ENCODE assay signal across 8 mouse cellular contexts in genomic region chr3:108296220-108297049, GRCm38 (mm10). TPM values are rescaled to one million over a fixed set of nuclear protein-coding genes. Genes with fewer than 3 reads are reported as not detected.
DNase-seq lines count a peak whose midpoint lies in the region; ATAC-seq and TF ChIP-seq lines count a peak whose summit lies in the region.

No protein-coding gene starts in this region.

- peak; percentile 49 for ATAC-seq in Patski
- peak; percentile 58; the same call in 1 of the 2 replicates for ATAC-seq in intestine, postnatal 0 days
- peak; percentile 84 for ATAC-seq in liver, embryonic 13.5 days (ENCODE audit: low read depth)
- ATAC-seq in neural tube, embryonic 12.5 days (ENCODE audit: low FRiP score, low read depth) = peak; percentile 77

- H3K4me2 ChIP-seq in intestine, postnatal 0 days (replicated peaks; ENCODE audit: low read depth) = peak overlapping the region; percentile 54
- H3K4me2 ChIP-seq in liver, embryonic 13.5 days = peak overlapping the region; percentile 68
- H3K4me2 ChIP-seq in neural tube, embryonic 12.5 days (replicated peaks) = peak overlapping the region; percentile 49

- no peak overlapping the region; the same call in 1 of the 2 replicates for H3K27ac ChIP-seq in intestine, postnatal 0 days (ENCODE audit: low read depth, low read length)
- peak overlapping the region; percentile 81 for H3K27ac ChIP-seq in liver, embryonic 13.5 days
- peak overlapping the region; percentile 37; the same call in 1 of the 2 replicates for H3K27ac ChIP-seq in neural tube, embryonic 12.5 days

- in situ Hi-C loops in Patski (cut with MboI; ENCODE audit: low pct_unique_long_range_greater_than_20kb) = no loop called here

- POLR2A ChIA-PET in Patski (lab: Charles Lee) = interaction anchor here (1.2 kb wide), 1 partner anchor 12 kb away, joined by 3 read pairs; no protein-coding TSS in a partner anchor

- 21% methylated on average over 14 of the region's 14 CpGs for WGBS in intestine, postnatal 0 days
- 11% methylated on average over 14 of the region's 14 CpGs for WGBS in liver, embryonic 13.5 days (ENCODE audit: insufficient replicate concordance)
- WGBS in neural tube, embryonic 12.5 days = 20% methylated on average over 14 of the region's 14 CpGs

- no peak overlapping the region for H3K4me3 ChIP-seq in intestine, postnatal 0 days (ENCODE audit: low read depth, low read length)
- peak overlapping the region; percentile 33 for H3K4me3 ChIP-seq in liver, embryonic 13.5 days (replicated peaks)
- H3K4me3 ChIP-seq in neural tube, embryonic 12.5 days = no peak overlapping the region

- no peak for TF ChIP-seq CTCF in Patski (IDR thresholded peaks at IDR 0.05)
- TF ChIP-seq CTCF in intestine, postnatal 0 days (IDR thresholded peaks at IDR 0.05; ENCODE audit: low read depth) = no peak

- CTCF ChIA-PET in Patski (lab: Charles Lee) = interaction anchor here (1.1 to 2.8 kb wide), 6 partner anchors 10 to 93 kb away, joined by 3 to 14 read pairs (median 4); no protein-coding TSS in a partner anchor

- H3K9ac ChIP-seq in intestine, postnatal 0 days (ENCODE audit: low read depth, low read length) = no peak overlapping the region
- H3K9ac ChIP-seq in liver, embryonic 13.5 days = peak overlapping the region; percentile 58
- peak overlapping the region; percentile 9; the same call in 1 of the 2 replicates for H3K9ac ChIP-seq in neural tube, embryonic 12.5 days

- DNase-seq in 416B (ENCODE audit: low read depth) (peak; percentile 87), Patski (ENCODE audit: low read depth, low spot score) (peak; percentile 41)
- peak; percentile 31 for DNase-seq in embryo, embryonic 11.5 days (ENCODE audit: low read depth, low spot score)
- peak; percentile 97 for DNase-seq in heart, adult 11 months
- peak; percentile 63 for DNase-seq in liver, embryonic 13.5 days
- DNase-seq in layer of hippocampus, postnatal 14 days (ENCODE audit: low spot score in 2 of 2) = no peak

- H3K36me3 ChIP-seq in intestine, postnatal 0 days (ENCODE audit: control insufficient read depth, insufficient read depth) = no peaks in the 10 kb centered on the region
- H3K36me3 ChIP-seq in liver, embryonic 13.5 days = no peaks in the 10 kb centered on the region
- no peaks in the 10 kb centered on the region; the same call in 1 of the 2 replicates for H3K36me3 ChIP-seq in neural tube, embryonic 12.5 days

- H3K27me3 ChIP-seq in Patski = no peaks in the 10 kb centered on the region
- no peaks in the 10 kb centered on the region for H3K27me3 ChIP-seq in intestine, postnatal 0 days (replicated peaks; ENCODE audit: control insufficient read depth, insufficient read depth, low read length)
- no peaks in the 10 kb centered on the region for H3K27me3 ChIP-seq in liver, embryonic 13.5 days
- no peaks in the 10 kb centered on the region for H3K27me3 ChIP-seq in neural tube, embryonic 12.5 days (replicated peaks)

- H3K4me1 ChIP-seq in intestine, postnatal 0 days (replicated peaks; ENCODE audit: control insufficient read depth, insufficient read depth, low read length) = peaks cover 7% of the 10 kb centered on the region; the same call in 1 of the 2 replicates
- peaks cover 64% of the 10 kb centered on the region for H3K4me1 ChIP-seq in liver, embryonic 13.5 days (replicated peaks)
- peaks cover 39% of the 10 kb centered on the region for H3K4me1 ChIP-seq in neural tube, embryonic 12.5 days

- no peaks in the 10 kb centered on the region for H3K9me3 ChIP-seq in intestine, postnatal 0 days (ENCODE audit: control insufficient read depth)
- H3K9me3 ChIP-seq in liver, embryonic 13.5 days (replicated peaks) = no peaks in the 10 kb centered on the region
- no peaks in the 10 kb centered on the region for H3K9me3 ChIP-seq in neural tube, embryonic 12.5 days

RNA-seq across cellular contexts. Expression of gene Sort1, which starts 12.6 kb away (rescaled TPM):
- 125 TPM for polyA plus RNA-seq in Patski (2021)
- 4.6 and 5.2 TPM in 2 replicates for polyA plus RNA-seq in intestine, postnatal 0 days (2015; fragmentation: Nextera tagmentation; extraction: Ambion mirVana)
- polyA plus RNA-seq in liver, embryonic 13.5 days (2015; fragmentation: Nextera tagmentation; extraction: Ambion mirVana) = 2.6 and 2.8 TPM in 2 replicates
- 29.0 and 32.7 TPM in 2 replicates for polyA plus RNA-seq in neural tube, embryonic 12.5 days (2016; fragmentation: Nextera tagmentation; extraction: Ambion mirVana)
- total RNA-seq in layer of hippocampus, postnatal 14 days (2021) = 100 to 1,000 TPM; 255 to 268 TPM

RNA-seq across cellular contexts. Expression of gene Psma5, which starts 39.7 kb away (rescaled TPM):
- polyA plus RNA-seq in Patski (2021) = 239 TPM
- polyA plus RNA-seq in intestine, postnatal 0 days (2015; fragmentation: Nextera tagmentation; extraction: Ambion mirVana) = 166 and 179 TPM in 2 replicates
- 224 and 238 TPM in 2 replicates for polyA plus RNA-seq in liver, embryonic 13.5 days (2015; fragmentation: Nextera tagmentation; extraction: Ambion mirVana)
- 217 and 226 TPM in 2 replicates for polyA plus RNA-seq in neural tube, embryonic 12.5 days (2016; fragmentation: Nextera tagmentation; extraction: Ambion mirVana)
- total RNA-seq in layer of hippocampus, postnatal 14 days (2021) = 10 to 100 TPM; 77.2 to 80.1 TPM

Comparison
In these comparisons a context has a peak if more than half of its experiments do, and no peak if none do; other contexts are left out.
1. DNase-seq: peak in 416B (single experiment), Patski (single experiment), embryo, embryonic 11.5 days (single experiment), heart, adult 11 months (single experiment) and liver, embryonic 13.5 days (single experiment); none in layer of hippocampus, postnatal 14 days (0 of 2).
2. Peak in every context shown above with its lines, with median percentiles within 50 percentile points of each other: ATAC-seq and H3K4me2 ChIP-seq.